Mouse (Mus musculus): ENCODE measurements around the gene Kcnk2. TPM values are rescaled to one million over a fixed set of nuclear protein-coding genes. Genes with fewer than 3 reads are reported as not detected.

The Kcnk2 gene
- polyA plus RNA-seq (2012; rRNA removed): 5.1 and 5.8 TPM in 2 replicates

DNA sequence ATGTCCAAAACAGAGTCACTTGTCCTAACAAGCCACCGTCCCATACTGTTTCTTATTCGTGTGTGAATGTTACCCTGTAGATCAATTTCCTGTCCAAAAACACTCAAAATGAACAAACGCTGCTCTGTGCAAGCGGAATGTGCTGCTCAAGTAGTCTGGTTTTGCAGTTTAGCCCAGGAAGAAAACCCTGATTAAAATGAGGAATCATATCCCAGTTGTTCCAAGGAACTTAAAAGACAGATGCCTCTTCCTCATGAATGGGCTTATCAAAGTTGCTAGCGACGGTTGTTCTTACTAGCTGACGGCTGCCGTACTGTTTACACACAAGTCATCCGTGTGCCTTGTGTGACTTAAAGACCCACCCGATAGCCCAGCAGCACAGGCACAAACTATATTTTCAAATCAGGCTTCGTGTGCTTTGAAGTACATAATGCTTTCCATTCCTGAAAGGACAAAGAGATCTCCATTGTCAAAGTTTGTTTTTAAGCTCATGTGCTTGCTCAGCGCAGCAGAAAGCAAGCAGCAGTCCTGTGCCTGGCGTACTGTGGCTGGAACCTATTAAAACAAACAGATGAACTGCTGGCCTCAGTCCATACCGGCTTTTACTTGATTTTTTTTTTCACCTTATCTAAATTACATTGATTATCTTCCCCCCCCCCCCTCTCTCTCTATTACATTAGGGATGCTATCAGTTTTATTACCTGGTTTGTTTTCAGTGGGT is at the start of gene Kcnk2:
Kcnk2 (minus strand) TSS at position 51 of the 721 bp plus-strand sequence.
- H3K27ac ChIP-seq (ENCODE audit: control insufficient read depth, insufficient read depth, low read depth, low read length): no peak within 1 kb of the TSS
- H3K27me3 ChIP-seq (ENCODE audit: control insufficient read depth, insufficient read depth, low read length): no peaks in the 10 kb centered on the region
- no peak within 1 kb of the TSS for H3K4me3 ChIP-seq (ENCODE audit: control insufficient read depth, low read depth, low read length)
- no peaks in the 10 kb centered on the region for H3K36me3 ChIP-seq (ENCODE audit: control insufficient read depth, insufficient read depth, low read length)
- no peak for TF ChIP-seq CTCF (IDR thresholded peaks at IDR 0.05; ENCODE audit: control insufficient read depth, insufficient read depth, insufficient replicate concordance, low read depth, low read length)
- TF ChIP-seq POLR2A (IDR thresholded peaks at IDR 0.05; ENCODE audit: control insufficient read depth, low read depth, low read length): no peak
- H3K4me1 ChIP-seq (ENCODE audit: control insufficient read depth, insufficient read depth, low read length): no peaks in the 10 kb centered on the region

DNA sequence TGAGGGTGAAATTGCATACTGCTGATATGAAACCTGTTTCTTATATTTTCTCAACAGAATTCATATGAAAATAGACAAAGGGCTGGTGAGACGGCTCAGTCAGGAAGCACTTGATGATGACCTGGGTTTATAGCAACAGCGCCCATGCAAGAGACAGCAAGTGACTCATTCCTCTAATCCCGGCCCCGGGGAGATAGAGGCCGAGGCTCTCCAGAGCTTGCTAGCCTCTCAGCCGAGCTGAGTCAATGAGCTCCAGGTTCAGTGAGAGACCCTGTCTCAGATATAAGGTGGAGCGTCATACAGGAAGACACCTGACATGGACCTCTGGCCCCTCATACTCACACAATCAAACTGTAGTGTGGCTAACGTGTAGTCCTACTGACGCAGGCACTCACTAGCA is 38.7 kb upstream of the Kcnk2 start:
- H3K27me3 ChIP-seq (ENCODE audit: control insufficient read depth, insufficient read depth, low read length): no peaks in the 10 kb centered on the region
- H3K4me1 ChIP-seq (ENCODE audit: control insufficient read depth, insufficient read depth, low read length): peaks cover 7% of the 10 kb centered on the region
- no peak overlapping the region for H3K27ac ChIP-seq (ENCODE audit: control insufficient read depth, insufficient read depth, low read depth, low read length)
- no peak overlapping the region for H3K4me3 ChIP-seq (ENCODE audit: control insufficient read depth, low read depth, low read length)
- TF ChIP-seq CTCF (IDR thresholded peaks at IDR 0.05; ENCODE audit: control insufficient read depth, insufficient read depth, insufficient replicate concordance, low read depth, low read length) (no peak), POLR2A (IDR thresholded peaks at IDR 0.05; ENCODE audit: control insufficient read depth, low read depth, low read length) (no peak)
- H3K36me3 ChIP-seq (ENCODE audit: control insufficient read depth, insufficient read depth, low read length): no peaks in the 10 kb centered on the region

DNA sequence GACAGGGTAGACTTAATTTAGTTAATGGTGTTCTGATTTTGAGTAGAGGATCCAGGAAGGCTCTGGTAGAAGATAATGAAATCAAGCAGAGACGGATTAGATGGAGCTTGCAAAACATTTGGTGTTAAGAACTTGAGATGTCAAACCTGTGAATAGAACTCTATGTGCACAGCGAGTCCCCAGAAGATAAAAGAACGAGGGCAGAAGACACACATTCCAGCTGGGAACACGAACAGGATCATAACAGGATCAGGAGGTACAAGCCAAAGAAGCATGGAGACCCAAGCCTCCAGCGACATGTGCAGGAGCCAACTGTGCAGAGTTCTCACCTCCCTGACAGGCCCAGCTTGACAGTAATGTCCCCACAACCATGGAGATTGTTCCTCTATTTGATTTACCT is 35.1 kb upstream of the Kcnk2 start:
- H3K4me3 ChIP-seq (ENCODE audit: control insufficient read depth, low read depth, low read length): no peak overlapping the region
- H3K27me3 ChIP-seq (ENCODE audit: control insufficient read depth, insufficient read depth, low read length): no peaks in the 10 kb centered on the region
- H3K4me1 ChIP-seq (ENCODE audit: control insufficient read depth, insufficient read depth, low read length): no peaks in the 10 kb centered on the region
- TF ChIP-seq CTCF (IDR thresholded peaks at IDR 0.05; ENCODE audit: control insufficient read depth, insufficient read depth, insufficient replicate concordance, low read depth, low read length): no peak
- TF ChIP-seq POLR2A (IDR thresholded peaks at IDR 0.05; ENCODE audit: control insufficient read depth, low read depth, low read length): no peak
- no peaks in the 10 kb centered on the region for H3K36me3 ChIP-seq (ENCODE audit: control insufficient read depth, insufficient read depth, low read length)
- H3K27ac ChIP-seq (ENCODE audit: control insufficient read depth, insufficient read depth, low read depth, low read length): no peak overlapping the region

DNA sequence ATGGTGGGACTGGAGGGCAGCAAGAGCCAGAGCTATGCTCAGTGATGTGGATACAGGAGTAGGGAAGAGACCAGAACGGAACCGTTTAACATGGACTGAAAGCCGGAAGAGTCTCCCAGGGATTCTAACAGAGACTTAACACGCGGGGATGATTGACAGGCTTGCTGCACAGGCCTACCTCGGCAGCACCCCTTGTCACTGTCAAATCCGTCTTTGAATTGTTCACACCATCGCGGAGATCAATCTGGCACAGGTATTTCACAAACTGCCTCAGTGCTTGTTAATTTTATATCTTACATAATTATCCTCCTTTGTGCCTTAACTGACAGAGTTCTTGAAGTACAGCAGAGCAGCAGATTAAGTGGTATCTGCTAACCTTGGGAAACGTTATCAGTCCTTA is 33.4 kb upstream of the Kcnk2 start:
- H3K4me1 ChIP-seq (ENCODE audit: control insufficient read depth, insufficient read depth, low read length): no peaks in the 10 kb centered on the region
- H3K27ac ChIP-seq (ENCODE audit: control insufficient read depth, insufficient read depth, low read depth, low read length): no peak overlapping the region
- H3K27me3 ChIP-seq (ENCODE audit: control insufficient read depth, insufficient read depth, low read length): no peaks in the 10 kb centered on the region
- no peak overlapping the region for H3K4me3 ChIP-seq (ENCODE audit: control insufficient read depth, low read depth, low read length)
- TF ChIP-seq CTCF (IDR thresholded peaks at IDR 0.05; ENCODE audit: control insufficient read depth, insufficient read depth, insufficient replicate concordance, low read depth, low read length): no peak
- TF ChIP-seq POLR2A (IDR thresholded peaks at IDR 0.05; ENCODE audit: control insufficient read depth, low read depth, low read length): no peak
- no peaks in the 10 kb centered on the region for H3K36me3 ChIP-seq (ENCODE audit: control insufficient read depth, insufficient read depth, low read length)

DNA sequence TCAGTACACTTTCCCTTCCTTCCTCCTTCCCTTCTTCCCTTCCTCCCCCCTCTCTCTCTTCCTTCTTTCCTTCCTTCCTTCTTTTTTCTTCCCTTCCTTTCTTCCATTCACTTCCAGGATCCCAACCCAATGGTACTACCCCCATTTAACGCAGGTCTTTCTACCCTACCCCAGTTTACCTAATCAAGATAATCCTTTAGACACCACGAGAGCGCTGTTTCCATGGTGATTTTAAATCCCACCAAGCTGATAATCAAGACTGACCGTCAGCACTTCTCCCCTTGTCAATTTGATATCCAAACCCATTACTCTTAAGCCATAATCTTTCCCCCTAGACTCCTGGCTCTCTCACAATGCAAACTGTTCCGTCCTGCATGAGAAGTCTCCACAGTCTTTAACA is 29.4 kb upstream of the Kcnk2 start:
- Histone ChIP-seq H3K36me3 (ENCODE audit: control insufficient read depth, insufficient read depth, low read length) (no peaks in the 10 kb centered on the region), H3K4me3 (ENCODE audit: control insufficient read depth, low read depth, low read length) (no peak overlapping the region), H3K27me3 (ENCODE audit: control insufficient read depth, insufficient read depth, low read length) (no peaks in the 10 kb centered on the region), H3K4me1 (ENCODE audit: control insufficient read depth, insufficient read depth, low read length) (no peaks in the 10 kb centered on the region), H3K27ac (ENCODE audit: control insufficient read depth, insufficient read depth, low read depth, low read length) (no peak overlapping the region)
- TF ChIP-seq CTCF (IDR thresholded peaks at IDR 0.05; ENCODE audit: control insufficient read depth, insufficient read depth, insufficient replicate concordance, low read depth, low read length): no peak
- no peak for TF ChIP-seq POLR2A (IDR thresholded peaks at IDR 0.05; ENCODE audit: control insufficient read depth, low read depth, low read length)

DNA sequence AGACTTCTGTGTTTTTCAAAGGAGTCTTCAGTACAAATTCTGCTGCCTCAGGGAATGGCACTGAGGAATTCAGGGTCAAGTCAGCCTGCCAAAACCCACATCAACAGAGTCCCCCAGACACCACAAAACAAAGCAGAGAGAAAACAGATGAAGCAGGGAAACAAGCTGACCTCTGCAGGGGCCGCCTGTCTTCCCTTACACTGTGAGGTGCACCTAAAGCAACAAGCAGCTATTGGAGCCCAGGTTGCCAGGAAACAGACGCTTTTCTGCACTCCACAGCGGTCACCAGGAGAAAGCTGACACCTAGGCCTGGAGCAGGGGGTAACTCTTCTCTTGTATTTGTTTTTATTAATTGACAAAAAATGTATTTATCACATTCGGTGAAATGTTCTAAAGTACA is 28.5 kb upstream of the Kcnk2 start:
- H3K27me3 ChIP-seq (ENCODE audit: control insufficient read depth, insufficient read depth, low read length): no peaks in the 10 kb centered on the region
- no peaks in the 10 kb centered on the region for H3K36me3 ChIP-seq (ENCODE audit: control insufficient read depth, insufficient read depth, low read length)
- TF ChIP-seq POLR2A (IDR thresholded peaks at IDR 0.05; ENCODE audit: control insufficient read depth, low read depth, low read length): no peak
- TF ChIP-seq CTCF (IDR thresholded peaks at IDR 0.05; ENCODE audit: control insufficient read depth, insufficient read depth, insufficient replicate concordance, low read depth, low read length): no peak
- no peaks in the 10 kb centered on the region for H3K4me1 ChIP-seq (ENCODE audit: control insufficient read depth, insufficient read depth, low read length)
- no peak overlapping the region for H3K4me3 ChIP-seq (ENCODE audit: control insufficient read depth, low read depth, low read length)
- H3K27ac ChIP-seq (ENCODE audit: control insufficient read depth, insufficient read depth, low read depth, low read length): no peak overlapping the region

DNA sequence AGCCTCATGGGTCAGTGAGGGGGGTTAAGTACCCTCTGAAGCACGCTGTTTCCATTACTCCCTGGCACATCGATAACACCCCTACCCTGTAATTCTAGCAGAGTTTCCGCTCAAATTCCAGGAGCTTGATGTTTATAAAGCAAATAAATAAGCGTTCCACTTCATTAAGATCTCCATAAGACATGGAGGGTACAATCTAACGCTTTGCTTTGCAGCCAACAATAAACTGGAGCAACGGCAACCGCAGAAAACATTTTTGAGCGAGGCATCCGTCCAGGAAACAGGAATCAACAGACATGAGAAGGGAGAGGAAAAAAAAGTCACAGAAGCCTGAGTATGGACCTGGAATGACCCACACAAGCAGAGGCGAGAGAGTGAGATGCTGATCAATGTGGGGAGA is 27.5 kb upstream of the Kcnk2 start:
- Histone ChIP-seq H3K4me1 (ENCODE audit: control insufficient read depth, insufficient read depth, low read length) (no peaks in the 10 kb centered on the region), H3K27ac (ENCODE audit: control insufficient read depth, insufficient read depth, low read depth, low read length) (no peak overlapping the region), H3K4me3 (ENCODE audit: control insufficient read depth, low read depth, low read length) (no peak overlapping the region), H3K27me3 (ENCODE audit: control insufficient read depth, insufficient read depth, low read length) (no peaks in the 10 kb centered on the region), H3K36me3 (ENCODE audit: control insufficient read depth, insufficient read depth, low read length) (no peaks in the 10 kb centered on the region)
- no peak for TF ChIP-seq CTCF (IDR thresholded peaks at IDR 0.05; ENCODE audit: control insufficient read depth, insufficient read depth, insufficient replicate concordance, low read depth, low read length)
